Mouse (Mus musculus) hindbrain, embryonic 14.5 days (tissue): ENCODE results near the gene Ttyh2. TPM values are rescaled to one million over a fixed set of nuclear protein-coding genes. Genes with fewer than 3 reads are reported as not detected.

Experiments used
- ATAC-seq: fragments of 200-750 bp; cut with Nextera tagmentation; 2 replicates; pipeline ENCODE4 v1.8.0; 2017; ENCODE audit warnings: moderate number of reproducible peaks, mild to moderate bottlenecking, moderate TSS enrichment, moderate library complexity; ENCODE audit not compliant: low FRiP score
- DNase-seq: peaks from one replicate; pipeline ENCODE4 v3.0.0-alpha.2; 2015; ENCODE audit warnings: low spot score
- H3K27ac ChIP-seq: fragments of 300-500 bp; sonication (generic); 2 replicates; pipeline ENCODE4 v1.5.1; 2014; ENCODE audit warnings: mild to moderate bottlenecking, moderate library complexity
- H3K27me3 ChIP-seq: fragments of 300-500 bp; sonication (generic); 2 replicates; pipeline ENCODE4 v1.6.1; 2014; ENCODE audit warnings: mild to moderate bottlenecking, low read length, mixed read lengths; ENCODE audit not compliant: control insufficient read depth, insufficient read depth
- H3K36me3 ChIP-seq: fragments of 300-500 bp; sonication (generic); replicated peaks from 2 replicates; pipeline ENCODE4 v1.6.1; 2014; ENCODE audit not compliant: control insufficient read depth, insufficient read depth
- H3K4me1 ChIP-seq: fragments of 300-500 bp; sonication (generic); replicated peaks from 2 replicates; pipeline ENCODE4 v1.6.1; 2014; ENCODE audit warnings: antibody characterized with exemption, low read length, mixed read lengths; ENCODE audit not compliant: control insufficient read depth, insufficient read depth
- H3K4me2 ChIP-seq: fragments of 300-500 bp; sonication (generic); replicated peaks from 2 replicates; pipeline ENCODE4 v1.6.1; 2014; ENCODE audit warnings: mild to moderate bottlenecking, moderate library complexity
- H3K4me3 ChIP-seq: fragments of 300-500 bp; sonication (generic); replicated peaks from 2 replicates; pipeline ENCODE4 v1.5.1; 2014; ENCODE audit warnings: mild to moderate bottlenecking, low read length
- H3K9ac ChIP-seq: fragments of 300-500 bp; sonication (generic); 2 replicates; pipeline ENCODE4 v1.6.1; 2014
- H3K9me3 ChIP-seq: fragments of 300-500 bp; sonication (generic); 2 replicates; pipeline ENCODE4 v1.6.1; 2016; ENCODE audit warnings: low read length; ENCODE audit not compliant: control insufficient read depth
- WGBS: fragments of 180-500 bp; shearing (Covaris S2); extraction: QIAGEN DNeasy Blood & Tissue Kit; methylation state at CpG from one replicate; pipeline ENCODE4 v1.1.7; 2014; 5-methylcytosine and 5-hydroxymethylcytosine counted together
- polyA plus RNA-seq: library from polyadenylated mRNA; unstranded; fragments of >200 nt; fragmentation: Nextera tagmentation; extraction: Ambion mirVana; gene quantifications from 2 replicates; pipeline ENCODE4 v1.2.1, GENCODE M21; 2014

Gene Ttyh2
- polyA plus RNA-seq, 1 experiment from 2014 or later = 35.1 TPM

DNA sequence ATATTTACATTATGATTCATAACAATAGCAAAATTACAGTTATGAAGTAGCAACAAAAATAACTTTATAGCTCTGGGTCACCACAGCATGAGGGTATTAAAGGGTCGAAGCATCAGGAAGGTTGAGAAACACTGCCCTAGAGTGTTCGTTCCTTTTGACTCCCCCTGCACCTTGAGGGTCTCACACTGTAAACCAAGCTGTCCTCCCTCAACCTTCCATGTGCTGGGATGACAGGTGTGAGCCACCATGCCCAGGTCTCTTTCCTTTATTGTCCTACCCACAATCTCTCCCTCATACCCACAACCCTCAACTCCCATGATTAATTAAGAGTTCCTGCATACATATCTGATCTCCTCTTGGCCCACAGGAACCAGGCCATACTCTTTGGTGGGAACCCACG, 36.2 kb downstream of the Ttyh2 start:
- no peaks in the 10 kb centered on the region for H3K4me1 ChIP-seq
- H3K4me2 ChIP-seq = no peak overlapping the region
- H3K36me3 ChIP-seq = no peaks in the 10 kb centered on the region
- H3K9ac ChIP-seq = no peak overlapping the region
- DNase-seq (no peak), ATAC-seq (no peak)
- no peaks in the 10 kb centered on the region for H3K9me3 ChIP-seq
- no peak overlapping the region for H3K4me3 ChIP-seq
- H3K27ac ChIP-seq = no peak overlapping the region
- no peaks in the 10 kb centered on the region for H3K27me3 ChIP-seq
- WGBS = 86% methylated on average over 3 of the region's 3 CpGs

DNA sequence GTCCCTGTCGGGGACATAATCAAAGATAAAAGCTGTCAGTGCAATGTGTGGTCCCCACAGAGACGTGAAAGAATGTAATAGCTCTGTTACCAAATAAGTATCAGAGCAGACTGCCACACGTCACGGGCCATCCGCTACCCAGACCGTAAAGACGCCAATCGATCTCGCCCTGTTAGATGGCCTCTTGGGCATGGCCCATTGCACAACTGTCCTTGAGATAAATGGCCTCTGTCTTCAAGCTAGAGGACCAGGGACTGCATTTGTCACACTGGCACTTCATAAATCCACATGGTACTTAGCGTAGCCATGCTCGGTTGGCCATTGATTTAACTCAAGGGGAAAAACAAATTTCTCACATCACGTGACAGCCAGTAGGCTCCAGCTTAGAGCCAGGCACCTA, 36.6 kb downstream of the Ttyh2 start:
- no peaks in the 10 kb centered on the region for H3K27me3 ChIP-seq
- H3K27ac ChIP-seq = no peak overlapping the region
- WGBS = 54% methylated on average over 12 of the region's 12 CpGs
- 0 out of 2 replicates have a peak, but pooled peaks have one; percentile 55 for ATAC-seq
- H3K36me3 ChIP-seq = no peaks in the 10 kb centered on the region
- H3K4me2 ChIP-seq = no peak overlapping the region
- DNase-seq = no peak
- H3K4me3 ChIP-seq = no peak overlapping the region
- no peaks in the 10 kb centered on the region for H3K9me3 ChIP-seq
- H3K4me1 ChIP-seq = no peaks in the 10 kb centered on the region
- no peak overlapping the region for H3K9ac ChIP-seq

DNA sequence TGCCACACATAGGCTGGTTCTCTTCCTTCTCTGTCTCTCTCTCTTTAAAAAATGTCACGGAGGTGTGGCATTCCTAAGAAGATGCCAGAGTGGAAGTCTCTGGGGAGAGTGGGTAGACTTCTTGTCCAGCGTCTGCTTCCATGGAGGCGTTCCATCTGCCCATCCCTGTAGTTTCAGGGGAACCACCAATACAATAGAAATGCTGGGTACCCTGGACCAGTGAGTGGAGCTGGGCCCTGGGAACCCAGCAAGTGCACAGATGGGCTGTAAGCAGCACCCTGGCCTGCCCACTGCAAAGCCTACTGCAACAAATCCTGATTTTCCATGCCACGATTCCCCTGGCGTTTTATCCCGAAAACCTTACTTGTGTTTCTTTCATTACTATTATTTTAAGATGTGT, 39.3 kb downstream of the Ttyh2 start:
- no peak for ATAC-seq
- 76% methylated on average over 6 of the region's 6 CpGs for WGBS

DNA sequence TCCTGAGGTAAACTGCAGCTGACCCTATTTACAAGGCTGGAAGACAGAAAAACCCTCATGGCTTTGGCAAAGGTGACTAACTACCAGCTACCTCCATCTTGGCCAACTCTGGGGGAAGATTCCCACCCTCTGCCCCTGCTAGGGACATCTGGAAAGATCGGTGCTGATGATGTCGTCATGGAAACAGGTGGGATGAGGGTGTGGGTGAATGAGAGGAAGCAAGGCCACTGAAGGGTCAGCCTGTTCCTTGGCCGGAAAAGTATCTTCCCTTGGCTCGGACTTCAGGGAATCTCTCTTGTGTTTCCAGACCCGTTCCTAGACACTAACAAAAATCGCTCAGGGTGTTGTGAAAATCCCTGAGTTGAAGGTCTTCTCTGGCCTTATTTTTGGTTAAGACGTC, 40.3 kb downstream of the Ttyh2 start:
- no peak overlapping the region for H3K4me3 ChIP-seq
- ATAC-seq (no peak), DNase-seq (no peak)
- no peaks in the 10 kb centered on the region for H3K36me3 ChIP-seq
- WGBS = 70% methylated on average over 7 of the region's 7 CpGs
- H3K9ac ChIP-seq = no peak overlapping the region
- H3K9me3 ChIP-seq = no peaks in the 10 kb centered on the region
- H3K27ac ChIP-seq = no peak overlapping the region
- H3K4me1 ChIP-seq = no peaks in the 10 kb centered on the region
- no peaks in the 10 kb centered on the region for H3K27me3 ChIP-seq
- no peak overlapping the region for H3K4me2 ChIP-seq

More for the DNA sequence above, 39.3 kb downstream of the Ttyh2 start:
- Histone ChIP-seq H3K9me3 (no peaks in the 10 kb centered on the region), H3K4me3 (no peak overlapping the region), H3K4me1 (no peaks in the 10 kb centered on the region), H3K27ac (no peak overlapping the region), H3K9ac (no peak overlapping the region), H3K4me2 (no peak overlapping the region), H3K36me3 (no peaks in the 10 kb centered on the region), H3K27me3 (no peaks in the 10 kb centered on the region)
- DNase-seq = no peak

DNA sequence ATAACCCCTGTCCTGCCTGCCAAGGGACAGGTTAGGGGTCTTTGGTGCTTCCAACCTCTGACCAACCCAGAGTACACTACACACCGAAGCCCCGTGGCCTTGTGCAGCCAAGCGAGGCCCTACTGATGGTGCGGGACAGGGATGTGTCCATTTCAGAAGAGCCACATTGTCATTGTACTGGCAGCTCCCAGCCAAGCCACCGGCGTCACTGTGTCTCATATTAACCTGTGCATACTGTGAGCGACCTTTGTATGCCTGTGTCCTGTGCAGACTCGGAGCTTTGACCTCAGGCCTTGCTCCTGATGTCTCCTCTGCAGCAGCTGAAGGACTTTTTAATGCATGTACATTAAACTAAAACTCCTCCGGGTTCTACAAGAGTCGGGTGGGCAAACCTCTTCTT, 45.3 kb downstream of the Ttyh2 start:
- ATAC-seq = no peak
- Histone ChIP-seq H3K4me1 (no peaks in the 10 kb centered on the region), H3K27me3 (no peaks in the 10 kb centered on the region), H3K4me3 (no peak overlapping the region), H3K9me3 (no peaks in the 10 kb centered on the region), H3K9ac (no peak overlapping the region), H3K36me3 (no peaks in the 10 kb centered on the region), H3K4me2 (no peak overlapping the region), H3K27ac (no peak overlapping the region)
- WGBS = 90% methylated on average over 10 of the region's 10 CpGs
- DNase-seq = no peak

DNA sequence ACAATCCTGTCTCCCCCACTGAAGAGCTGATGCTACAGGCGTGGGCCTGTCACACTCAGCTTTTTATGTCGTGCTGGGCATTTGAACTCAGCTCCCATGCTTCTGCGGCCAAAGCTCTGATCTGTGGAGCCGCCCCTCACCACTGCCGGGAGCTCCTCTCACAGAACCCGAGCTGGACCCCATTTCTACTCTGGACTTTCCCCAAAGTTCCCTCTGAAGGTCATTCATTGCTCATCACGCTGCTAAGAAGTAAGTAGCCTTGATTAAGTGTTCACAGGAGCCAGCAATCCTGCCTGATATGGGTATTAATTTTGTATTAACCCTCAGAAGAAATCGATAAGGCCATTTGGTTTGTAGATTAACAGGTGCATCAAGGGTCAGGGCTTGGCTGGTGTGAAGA, 47.2 kb downstream of the Ttyh2 start:
- Histone ChIP-seq H3K9ac (no peak overlapping the region), H3K4me2 (no peak overlapping the region), H3K4me1 (peaks cover 3% of the 10 kb centered on the region; the same call in 1 of the 2 replicates), H3K27ac (no peak overlapping the region), H3K9me3 (0 out of 2 replicates have a peak, but pooled peaks cover 3% of the 10 kb centered on the region), H3K36me3 (no peaks in the 10 kb centered on the region), H3K4me3 (no peak overlapping the region), H3K27me3 (no peaks in the 10 kb centered on the region)
- DNase-seq = no peak
- 89% methylated on average over 8 of the region's 8 CpGs for WGBS
- no peak for ATAC-seq

DNA sequence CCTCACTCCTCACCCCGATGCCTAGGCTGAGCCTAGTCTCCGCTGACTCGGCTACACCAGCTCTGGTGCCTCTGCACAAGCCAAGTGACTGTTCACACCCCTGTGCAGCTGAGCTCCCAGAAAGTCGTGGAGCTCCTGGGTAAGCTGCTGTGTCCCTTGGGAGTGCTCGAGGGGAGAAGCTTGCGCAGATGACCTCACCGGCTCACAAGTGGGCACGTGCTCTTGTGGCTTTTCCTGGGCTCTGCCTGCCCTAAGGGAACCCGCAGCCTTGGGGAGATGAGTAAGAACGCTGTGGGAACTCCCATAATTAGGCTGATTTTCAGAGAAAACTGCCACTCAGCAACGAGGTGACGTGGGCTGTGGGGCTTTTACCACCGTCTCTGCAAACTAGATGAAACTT, 47.8 kb downstream of the Ttyh2 start:
- DNase-seq = no peak
- no peak overlapping the region for H3K9ac ChIP-seq
- H3K4me1 ChIP-seq = peaks cover 8% of the 10 kb centered on the region; the same call in 1 of the 2 replicates
- H3K27ac ChIP-seq = no peak overlapping the region
- H3K36me3 ChIP-seq = no peaks in the 10 kb centered on the region
- 69% methylated on average over 13 of the region's 13 CpGs for WGBS
- H3K9me3 ChIP-seq = 0 out of 2 replicates have a peak, but pooled peaks cover 3% of the 10 kb centered on the region
- H3K4me3 ChIP-seq = no peak overlapping the region
- ATAC-seq = no peak
- no peaks in the 10 kb centered on the region for H3K27me3 ChIP-seq
- H3K4me2 ChIP-seq = no peak overlapping the region

DNA sequence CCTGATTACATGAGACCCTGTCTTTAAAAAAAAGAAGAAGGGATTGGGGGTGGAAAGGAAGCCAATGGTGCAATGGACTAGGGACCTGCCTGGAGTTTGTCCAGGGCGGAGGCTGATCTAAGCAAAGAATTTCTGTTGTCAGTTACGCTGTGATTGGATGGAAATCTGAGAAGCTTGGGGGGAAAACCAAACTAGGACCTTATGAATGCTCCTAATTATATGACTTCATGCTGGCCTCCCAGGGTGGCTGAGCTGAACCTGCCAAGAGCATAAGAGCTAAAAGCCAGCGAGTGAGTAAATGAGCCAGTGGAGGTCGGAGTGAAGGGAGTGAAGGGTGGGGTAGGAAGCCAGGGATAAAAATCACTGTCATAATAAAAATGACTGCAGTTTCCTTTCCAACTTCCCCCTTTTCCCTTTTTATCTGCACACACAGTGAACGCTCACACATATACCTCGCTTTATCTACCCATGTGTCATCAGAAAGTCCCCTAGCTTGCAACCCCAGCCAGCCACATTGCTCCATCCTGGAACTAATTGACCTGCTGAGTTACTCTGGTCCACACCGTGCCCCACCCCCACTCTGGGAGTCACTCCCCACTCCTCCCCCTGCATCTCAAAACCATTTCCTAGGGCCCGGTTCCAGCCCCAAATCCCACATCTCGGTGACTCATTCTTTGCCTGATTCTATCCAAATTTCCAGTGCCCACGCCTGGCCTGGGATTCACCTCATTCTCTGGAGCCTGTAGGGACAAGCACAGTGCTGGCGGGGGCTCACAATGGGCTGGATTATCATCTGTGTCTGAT, 49.8 kb downstream of the Ttyh2 start:
- H3K4me3 ChIP-seq = no peak overlapping the region
- WGBS = 65% methylated on average over 11 of the region's 11 CpGs
- H3K9me3 ChIP-seq = 0 out of 2 replicates have a peak, but pooled peaks cover 3% of the 10 kb centered on the region
- H3K4me2 ChIP-seq = no peak overlapping the region
- DNase-seq (no peak), ATAC-seq (no peak)
- H3K36me3 ChIP-seq = no peaks in the 10 kb centered on the region
- no peak overlapping the region for H3K27ac ChIP-seq
- H3K9ac ChIP-seq = no peak overlapping the region
- no peaks in the 10 kb centered on the region for H3K27me3 ChIP-seq
- peaks cover 12% of the 10 kb centered on the region for H3K4me1 ChIP-seq

DNA sequence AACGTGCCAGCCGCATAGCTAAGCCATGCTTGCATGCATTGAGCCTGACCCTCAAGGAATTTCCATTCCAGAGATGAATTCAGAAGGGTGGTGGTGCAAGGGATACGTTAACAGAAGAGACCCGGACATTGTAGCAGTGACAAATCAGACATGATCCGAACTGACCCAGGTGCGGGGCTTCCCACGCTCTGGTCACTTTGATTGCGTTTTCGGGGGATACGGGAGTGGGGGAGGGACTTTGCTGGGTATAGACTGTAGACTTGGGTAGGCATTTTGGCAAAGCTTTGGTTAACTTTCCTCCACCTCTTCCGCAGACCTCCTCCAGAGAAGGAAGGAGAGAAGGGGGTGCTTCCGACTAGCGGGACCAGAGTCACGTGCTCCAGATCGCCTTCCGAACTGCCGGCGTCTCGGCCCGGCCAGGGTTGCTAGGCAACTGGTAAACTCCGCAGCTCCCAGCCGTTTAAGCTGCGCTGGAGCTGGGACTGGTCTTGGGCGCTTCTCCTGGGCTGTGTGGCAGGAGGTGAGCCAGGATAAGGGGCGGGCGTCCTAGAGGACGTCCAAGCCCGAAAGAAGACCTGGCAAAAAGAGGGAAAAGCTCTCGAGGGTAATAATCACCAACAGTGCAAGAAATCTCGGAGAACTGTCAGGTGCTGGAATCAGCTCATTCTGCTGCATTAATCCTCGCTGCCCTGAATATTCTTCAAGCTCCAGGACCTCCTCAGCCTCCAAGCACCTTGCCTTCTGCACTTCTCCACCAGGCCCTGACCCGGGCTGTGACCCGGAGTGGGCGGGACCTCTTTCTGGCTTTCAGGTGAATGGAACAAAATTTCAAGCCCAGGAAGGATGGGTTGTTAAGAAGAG, 52.0 kb downstream of the Ttyh2 start, which contains the start of gene Dnaic2:
Gene Dnaic2 (plus strand): TSS at position 444 of the 861 bp plus-strand sequence.
- peaks cover 12% of the 10 kb centered on the region for H3K4me1 ChIP-seq
- H3K9me3 ChIP-seq = 0 out of 2 replicates have a peak, but pooled peaks cover 3% of the 10 kb centered on the region
- H3K4me3 ChIP-seq = peak within 1 kb of the TSS; percentile 29
- H3K9ac ChIP-seq = peak within 1 kb of the TSS; percentile 48
- H3K27ac ChIP-seq = peak within 1 kb of the TSS; percentile 7; the same call in 1 of the 2 replicates
- DNase-seq (peak; percentile 72), ATAC-seq (peak; percentile 88)
- no peaks in the 10 kb centered on the region for H3K27me3 ChIP-seq
- 8% methylated on average over 34 of the region's 34 CpGs for WGBS
- H3K4me2 ChIP-seq = peak within 1 kb of the TSS; percentile 67
- no peaks in the 10 kb centered on the region for H3K36me3 ChIP-seq
